Mouse (Mus musculus) E14TG2a.4 (cell line): ENCODE results near the gene Acot4.

Source experiments
- CTCF ChIP-seq: conservative IDR thresholded peaks from 2 replicates; pipeline ENCODE4 v1.5.1; 2014; ENCODE audit warnings: low read length
- NANOG ChIP-seq: IDR thresholded peaks from 2 replicates; pipeline ENCODE4 v1.6.1; 2014; ENCODE audit warnings: borderline replicate concordance, low read length, mixed read lengths
- POU5F1 ChIP-seq: IDR thresholded peaks from 2 replicates; pipeline ENCODE4 v1.6.1; 2014; ENCODE audit warnings: low read length, borderline replicate concordance

DNA sequence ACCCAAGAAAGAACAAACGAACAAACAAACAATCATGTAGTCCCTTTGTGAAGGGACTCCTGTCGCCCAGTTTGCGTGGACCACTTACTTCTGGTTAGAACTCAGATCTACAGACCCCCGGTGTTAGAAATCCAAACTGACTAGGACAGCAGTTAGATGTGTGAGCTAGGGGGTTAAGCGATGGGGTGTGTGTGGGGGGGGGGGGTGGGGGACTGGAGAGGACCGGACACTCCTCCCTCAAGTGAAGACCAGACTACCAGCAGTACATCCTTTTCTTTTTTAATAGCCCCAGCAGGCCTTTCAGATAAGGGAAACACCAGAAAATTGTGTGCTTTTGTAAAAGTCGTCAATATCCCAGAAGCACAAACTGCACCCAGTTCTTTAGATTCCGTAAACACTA is 29.4 kb upstream of the Acot4 start:
- TF ChIP-seq CTCF (no peak), POU5F1 (no peak), NANOG (no peak)
